Mouse (Mus musculus): Measurements from ENCODE around the gene Sowaha. TPM values are rescaled to one million over a fixed set of nuclear protein-coding genes. Genes with fewer than 3 reads are reported as not detected.
A peak's percentile ranks its signal among the peaks of the same experiment; 100 is the strongest.

The Sowaha gene
- polyA plus RNA-seq, 1 experiment from 2014 or later = 0.42 TPM

- Histone ChIP-seq H3K9ac (replicated peaks) (no peak overlapping the region), H3K36me3 (no peaks in the 10 kb centered on the region), H3K4me3 (replicated peaks) (no peak overlapping the region), H3K27me3 (peaks cover 90% of the 10 kb centered on the region), H3K27ac (no peak overlapping the region), H3K9me3 (no peaks in the 10 kb centered on the region), H3K4me1 (replicated peaks) (peaks cover 29% of the 10 kb centered on the region), H3K4me2 (replicated peaks) (no peak overlapping the region)
- no peak for ATAC-seq
- WGBS = 86% methylated on average over 9 of the region's 9 CpGs
These were observed 3.3 kb upstream of the Sowaha start for GRCm38 (mm10) chr11:53483159-53483891.

DNA sequence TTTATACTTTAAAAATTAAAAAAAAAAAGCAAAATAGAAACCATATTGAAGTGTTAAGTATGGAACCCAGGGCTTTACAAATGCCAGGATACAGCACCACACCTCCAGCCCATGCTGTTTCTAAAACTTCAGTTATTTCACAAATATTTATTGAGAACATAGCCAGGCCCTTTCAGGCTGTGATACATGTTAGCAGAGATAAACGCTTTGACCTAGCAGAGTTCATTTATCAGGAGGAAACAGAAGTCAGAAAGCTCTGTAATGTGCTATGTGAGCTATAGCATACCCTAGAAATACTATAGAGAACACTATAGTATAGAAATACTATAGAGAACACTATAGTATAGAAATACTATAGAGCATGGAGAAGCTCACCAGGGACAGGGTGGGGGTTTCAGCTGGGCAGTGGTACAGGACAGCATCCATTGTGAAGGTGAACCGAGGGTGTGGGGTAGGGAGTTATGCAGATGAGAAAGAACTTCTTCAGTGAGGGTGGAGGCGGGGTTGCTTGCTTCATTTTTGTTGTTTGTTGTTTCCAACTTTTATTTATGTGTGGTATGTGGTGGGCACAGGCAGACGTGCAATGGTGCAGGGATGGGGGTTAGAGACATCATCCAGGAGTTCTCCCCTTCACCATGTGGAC lies 1.1 kb upstream of the Sowaha start:
- no peaks in the 10 kb centered on the region for H3K36me3 ChIP-seq
- ATAC-seq = no peak
- H3K4me1 ChIP-seq (replicated peaks) = peaks cover 22% of the 10 kb centered on the region
- H3K4me2 ChIP-seq (replicated peaks) = no peak overlapping the region
- H3K9ac ChIP-seq (replicated peaks) = no peak overlapping the region
- 86% methylated on average over 4 of the region's 4 CpGs for WGBS
- no peaks in the 10 kb centered on the region for H3K9me3 ChIP-seq
- H3K27me3 ChIP-seq = peaks cover 85% of the 10 kb centered on the region
- H3K27ac ChIP-seq = no peak overlapping the region
- no peak overlapping the region for H3K4me3 ChIP-seq (replicated peaks)

GRCm38 (mm10) chr11:53479171-53479782 lies 797 bp downstream of the Sowaha start:
- peak; percentile 35; the same call in 1 of the 2 replicates for ATAC-seq
- Histone ChIP-seq H3K4me2 (replicated peaks) (peak overlapping the region; percentile 69), H3K4me1 (replicated peaks) (peaks cover 39% of the 10 kb centered on the region), H3K9ac (replicated peaks) (peak overlapping the region; percentile 56; the same call in 1 of the 2 replicates), H3K27ac (no peak overlapping the region), H3K36me3 (no peaks in the 10 kb centered on the region), H3K4me3 (replicated peaks) (peak overlapping the region; percentile 46), H3K9me3 (no peaks in the 10 kb centered on the region), H3K27me3 (peaks cover 83% of the 10 kb centered on the region)
- WGBS = 1% methylated on average over 57 of the region's 62 CpGs

DNA sequence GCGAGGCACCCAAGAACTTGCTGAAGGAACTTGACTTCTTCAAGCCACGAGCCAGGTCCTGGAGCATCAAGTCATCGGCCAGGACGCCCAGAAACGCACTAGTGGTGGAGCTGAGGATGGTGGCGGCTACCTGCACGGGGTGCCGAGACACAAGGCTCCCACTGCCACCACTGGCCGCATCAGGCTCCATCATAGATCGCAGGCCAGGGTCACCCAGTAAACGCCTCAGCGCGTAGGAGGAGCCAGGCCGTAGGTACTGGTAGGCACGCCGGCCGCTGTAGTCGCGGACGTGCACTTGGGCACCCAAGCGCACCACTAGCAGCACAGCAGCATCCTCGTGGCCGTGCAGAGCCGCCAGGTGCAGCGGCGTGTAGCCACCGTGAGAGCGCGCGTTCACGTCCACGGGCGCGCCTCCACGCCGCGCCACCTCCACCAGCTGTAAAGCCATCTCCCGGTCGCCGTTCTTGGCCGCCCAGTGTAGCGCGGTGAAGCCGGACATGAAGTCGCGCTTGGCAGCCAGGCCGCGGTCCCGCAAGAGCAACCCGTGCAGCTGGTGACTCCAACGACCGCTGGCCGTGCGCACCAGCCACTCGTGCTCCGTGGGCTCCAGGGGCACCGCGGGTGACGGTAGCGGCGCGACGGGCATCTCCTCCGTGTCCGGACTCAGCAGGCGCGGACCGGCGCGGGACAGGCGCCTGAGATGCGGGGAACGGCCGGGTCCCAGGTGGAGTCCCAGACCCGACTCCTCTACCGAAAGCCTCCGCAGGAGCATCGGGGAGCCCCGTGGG lies 1.5 kb downstream of the Sowaha start:
- Histone ChIP-seq H3K36me3 (no peaks in the 10 kb centered on the region), H3K4me3 (replicated peaks) (peak overlapping the region; percentile 46), H3K27me3 (peaks cover 83% of the 10 kb centered on the region), H3K4me1 (replicated peaks) (peaks cover 39% of the 10 kb centered on the region), H3K9ac (replicated peaks) (peak overlapping the region; percentile 56; the same call in 1 of the 2 replicates), H3K4me2 (replicated peaks) (peak overlapping the region; percentile 69), H3K9me3 (no peaks in the 10 kb centered on the region), H3K27ac (no peak overlapping the region)
- ATAC-seq = peak; percentile 43; the same call in 1 of the 2 replicates
- WGBS = 4% methylated on average over 79 of the region's 79 CpGs

- no peak overlapping the region for H3K9ac ChIP-seq (replicated peaks)
- H3K4me1 ChIP-seq (replicated peaks) = peaks cover 39% of the 10 kb centered on the region
- H3K27me3 ChIP-seq = peaks cover 83% of the 10 kb centered on the region
- no peak overlapping the region for H3K4me3 ChIP-seq (replicated peaks)
- no peaks in the 10 kb centered on the region for H3K36me3 ChIP-seq
- ATAC-seq = no peak
- 49% methylated on average over 7 of the region's 7 CpGs for WGBS
- no peaks in the 10 kb centered on the region for H3K9me3 ChIP-seq
- H3K27ac ChIP-seq = no peak overlapping the region
- H3K4me2 ChIP-seq (replicated peaks) = 0 out of 2 replicates have a peak overlapping the region, but pooled peaks have one; percentile 69
These were observed 2.2 kb downstream of the Sowaha start for GRCm38 (mm10) chr11:53477833-53478232.

DNA sequence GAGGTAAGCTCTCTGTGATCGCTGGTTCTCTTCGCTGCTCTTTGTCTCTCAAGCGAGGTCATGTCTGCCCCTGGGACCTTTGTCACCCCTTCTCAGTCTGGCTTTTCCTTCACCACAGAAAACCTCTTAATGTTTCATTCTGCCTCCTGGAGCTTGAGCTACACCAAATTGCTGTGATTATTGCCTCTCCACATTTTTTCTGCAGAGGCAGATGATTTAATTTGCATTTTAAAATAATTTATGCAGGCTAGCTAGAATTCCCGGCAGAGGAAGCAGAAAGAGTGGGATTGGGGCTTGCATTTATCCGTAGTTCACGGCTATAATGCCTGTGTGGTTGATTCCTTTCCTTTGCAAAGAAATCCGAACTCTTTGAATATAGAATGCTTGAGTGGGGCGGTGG lies 4.5 kb downstream of the Sowaha start:
- 7% methylated on average over 8 of the region's 8 CpGs for WGBS
- H3K27ac ChIP-seq = peak overlapping the region; percentile 74
- peak overlapping the region; percentile 40; the same call in 1 of the 2 replicates for H3K9ac ChIP-seq (replicated peaks)
- H3K4me3 ChIP-seq (replicated peaks) = peak overlapping the region; percentile 21
- peaks cover 81% of the 10 kb centered on the region for H3K27me3 ChIP-seq
- no peaks in the 10 kb centered on the region for H3K9me3 ChIP-seq
- peak overlapping the region; percentile 48 for H3K4me2 ChIP-seq (replicated peaks)
- no peaks in the 10 kb centered on the region for H3K36me3 ChIP-seq
- peaks cover 42% of the 10 kb centered on the region for H3K4me1 ChIP-seq (replicated peaks)
- peak; percentile 48; the same call in 1 of the 2 replicates for ATAC-seq

DNA sequence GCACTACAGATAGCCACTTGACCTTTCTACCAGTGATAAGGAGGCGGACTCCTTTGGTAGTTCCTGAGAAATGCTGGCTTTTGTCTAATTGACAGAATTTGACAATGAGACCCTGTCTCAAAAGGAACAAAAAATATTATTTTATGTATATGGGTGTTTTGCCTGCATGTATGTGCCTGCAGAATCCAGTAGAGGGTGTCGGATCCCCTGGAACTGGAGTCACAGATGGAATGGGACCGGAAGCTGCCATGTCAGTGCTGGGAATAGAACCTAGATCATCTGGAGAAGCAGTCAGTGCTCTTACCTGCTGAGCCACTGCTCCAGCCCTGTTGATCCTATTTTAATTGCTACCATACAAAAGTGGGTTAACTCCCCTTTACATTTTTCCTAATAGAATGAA lies 7.4 kb downstream of the Sowaha start:
- H3K4me3 ChIP-seq (replicated peaks) = no peak overlapping the region
- H3K4me1 ChIP-seq (replicated peaks) = peaks cover 36% of the 10 kb centered on the region
- H3K27me3 ChIP-seq = peaks cover 71% of the 10 kb centered on the region
- H3K9me3 ChIP-seq = no peaks in the 10 kb centered on the region
- no peaks in the 10 kb centered on the region for H3K36me3 ChIP-seq
- 82% methylated on average over 3 of the region's 3 CpGs for WGBS
- H3K4me2 ChIP-seq (replicated peaks) = no peak overlapping the region
- no peak for ATAC-seq
- H3K9ac ChIP-seq (replicated peaks) = no peak overlapping the region
- no peak overlapping the region for H3K27ac ChIP-seq

DNA sequence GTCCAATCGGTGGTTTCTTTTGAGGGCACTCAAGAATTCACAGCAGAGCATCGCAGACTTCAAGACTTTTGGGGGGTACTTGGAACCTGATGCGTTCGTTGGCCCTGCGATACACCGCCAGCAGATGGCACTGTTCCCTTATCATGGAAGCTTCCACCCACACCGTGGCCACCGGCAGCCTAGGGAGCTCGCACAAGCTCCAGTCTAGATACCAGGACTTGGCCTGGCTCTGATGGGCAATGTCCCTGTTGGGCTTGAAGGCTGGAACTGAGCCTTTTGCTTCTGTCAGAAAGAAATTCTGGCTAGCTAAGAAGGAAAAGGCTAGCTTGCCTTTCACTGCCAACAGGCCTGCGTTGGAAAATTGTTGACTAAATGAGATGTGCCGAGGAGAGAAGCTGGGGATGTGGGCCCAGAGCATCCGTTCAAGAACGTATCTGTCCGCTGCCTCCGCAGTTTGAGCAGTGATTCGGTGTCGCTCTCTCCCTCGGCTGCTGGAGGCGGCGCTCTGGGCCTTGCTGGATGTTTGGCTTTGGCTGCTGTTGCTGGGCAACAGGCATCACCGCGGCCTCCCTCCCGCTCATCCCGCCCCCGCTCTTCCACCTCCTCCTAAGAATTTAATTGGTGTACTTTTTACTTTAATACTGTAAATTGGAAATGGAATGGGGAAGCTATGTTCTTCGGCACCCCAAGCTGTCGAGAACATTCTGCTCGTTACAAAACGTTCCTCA lies 9.9 kb downstream of the Sowaha start, which contains the start of gene Gm9837:
Gm9837 (minus strand) TSS at position 512 of the 728 bp plus-strand sequence.
- ATAC-seq = peak; percentile 88
- H3K4me3 ChIP-seq (replicated peaks) = peak within 1 kb of the TSS; percentile 22
- peak within 1 kb of the TSS; percentile 8; the same call in 1 of the 2 replicates for H3K9ac ChIP-seq (replicated peaks)
- no peaks in the 10 kb centered on the region for H3K9me3 ChIP-seq
- peak within 1 kb of the TSS; percentile 30 for H3K27ac ChIP-seq
- WGBS = 2% methylated on average over 29 of the region's 29 CpGs
- peaks cover 31% of the 10 kb centered on the region for H3K4me1 ChIP-seq (replicated peaks)
- H3K36me3 ChIP-seq = no peaks in the 10 kb centered on the region
- peaks cover 82% of the 10 kb centered on the region for H3K27me3 ChIP-seq
- H3K4me2 ChIP-seq (replicated peaks) = peak within 1 kb of the TSS; percentile 54

DNA sequence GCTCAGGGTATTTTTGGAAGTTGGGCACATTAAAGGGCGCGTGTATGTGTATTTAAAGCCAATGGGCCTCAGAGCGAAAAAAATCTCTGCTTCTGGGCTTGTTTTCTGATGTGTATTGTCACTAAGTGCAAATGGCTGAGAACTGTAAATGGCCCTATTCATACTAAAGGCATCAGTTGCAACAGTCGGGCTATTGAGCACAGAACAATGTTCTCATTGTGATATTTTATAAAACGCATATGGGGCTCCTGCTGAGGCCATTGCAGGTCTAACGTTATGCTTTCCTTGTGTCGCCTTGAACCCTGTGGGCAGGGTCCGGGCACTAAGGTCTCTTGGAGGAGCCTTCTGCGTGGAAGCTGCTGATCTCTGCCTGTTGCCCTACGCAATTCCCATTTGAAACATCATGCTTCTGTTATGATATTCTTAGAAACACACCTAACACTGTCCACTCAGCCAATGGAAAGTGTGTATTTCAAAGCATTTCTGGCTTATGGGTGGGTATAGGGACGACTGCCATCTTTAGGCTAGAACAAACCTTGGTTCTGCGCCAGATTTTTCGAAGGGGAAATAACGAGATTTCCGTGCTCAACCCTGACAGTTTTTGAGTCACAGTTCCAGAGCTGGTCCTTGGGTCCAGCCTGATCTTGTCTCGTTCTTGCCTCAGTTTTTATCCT lies 10.6 kb downstream of the Sowaha start:
- H3K27me3 ChIP-seq = peaks cover 83% of the 10 kb centered on the region
- H3K9me3 ChIP-seq = no peaks in the 10 kb centered on the region
- no peaks in the 10 kb centered on the region for H3K36me3 ChIP-seq
- ATAC-seq = no peak
- no peak overlapping the region for H3K27ac ChIP-seq
- H3K4me3 ChIP-seq (replicated peaks) = 0 out of 2 replicates have a peak overlapping the region, but pooled peaks have one; percentile 22
- 40% methylated on average over 16 of the region's 16 CpGs for WGBS
- no peak overlapping the region for H3K9ac ChIP-seq (replicated peaks)
- peak overlapping the region; percentile 54 for H3K4me2 ChIP-seq (replicated peaks)
- peaks cover 25% of the 10 kb centered on the region for H3K4me1 ChIP-seq (replicated peaks)

DNA sequence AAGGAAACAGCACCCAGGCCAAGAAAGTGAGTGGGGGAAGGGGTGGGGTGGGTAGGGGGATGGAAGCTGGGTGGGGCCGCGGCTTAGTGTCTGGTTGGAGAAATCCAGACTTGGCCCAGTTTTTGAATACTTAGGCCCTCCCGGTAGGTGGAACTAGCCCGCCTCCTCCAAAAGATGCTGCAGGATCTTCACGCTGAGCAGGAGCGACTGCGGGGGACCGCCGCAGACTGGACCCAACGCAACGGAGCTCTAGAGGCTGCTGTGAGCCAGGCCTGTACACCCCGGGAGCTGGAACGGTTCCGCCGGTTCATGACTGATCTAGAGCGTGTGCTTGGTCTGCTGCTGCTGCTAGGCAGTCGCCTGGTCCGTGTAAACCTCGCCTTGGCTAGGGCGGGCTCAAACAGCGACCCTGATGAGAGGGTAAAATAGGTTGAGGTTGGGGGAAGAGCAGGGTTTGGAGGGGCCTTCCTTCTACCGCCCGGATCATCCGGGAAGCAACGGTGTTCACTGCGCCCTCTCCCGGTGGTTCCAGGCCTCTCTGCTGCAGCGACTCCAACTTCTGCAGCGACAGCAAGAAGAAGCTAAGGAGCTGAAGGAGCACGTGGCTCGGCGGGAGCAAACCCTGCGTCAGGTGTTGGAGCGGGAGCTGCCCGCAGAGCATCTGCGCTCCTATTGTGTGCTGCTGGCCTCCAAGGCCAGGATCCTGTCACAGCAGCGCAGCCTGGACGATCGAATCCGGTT lies 13.7 kb downstream of the Sowaha start:
- ATAC-seq = peak; percentile 49
- H3K9me3 ChIP-seq = no peaks in the 10 kb centered on the region
- peak overlapping the region; percentile 53 for H3K4me2 ChIP-seq (replicated peaks)
- no peak overlapping the region for H3K27ac ChIP-seq
- peaks cover 87% of the 10 kb centered on the region for H3K27me3 ChIP-seq
- 5% methylated on average over 40 of the region's 40 CpGs for WGBS
- H3K4me3 ChIP-seq (replicated peaks) = peak overlapping the region; percentile 22
- no peak overlapping the region; the same call in 1 of the 2 replicates for H3K9ac ChIP-seq (replicated peaks)
- no peaks in the 10 kb centered on the region for H3K36me3 ChIP-seq
- peaks cover 36% of the 10 kb centered on the region for H3K4me1 ChIP-seq (replicated peaks)

Data from midbrain, embryonic 13.5 days (tissue).